Mouse (Mus musculus) kidney, postnatal 0 days (tissue): ENCODE results near the gene Zfp773. TPM values are rescaled to one million over a fixed set of nuclear protein-coding genes. Genes with fewer than 3 reads are reported as not detected.
A peak's percentile ranks its signal among the peaks of the same experiment; 100 is the strongest.

ENCODE experiments used
- ATAC-seq: fragments of 200-750 bp; cut with Nextera tagmentation; replicated peaks from 2 replicates; pipeline ENCODE4 v1.8.0; 2017; ENCODE audit warnings: low read depth, moderate number of reproducible peaks, moderate TSS enrichment, moderate library complexity; ENCODE audit not compliant: low FRiP score
- DNase-seq: peaks from one replicate; pipeline ENCODE4 v3.0.0-alpha.2; 2016; ENCODE audit warnings: low spot score
- H3K27ac ChIP-seq: fragments of 300-500 bp; sonication (generic); 2 replicates; pipeline ENCODE4 v1.5.1; 2014; ENCODE audit warnings: mild to moderate bottlenecking
- H3K27me3 ChIP-seq: fragments of 300-500 bp; sonication (generic); 2 replicates; pipeline ENCODE4 v1.6.1; 2014; ENCODE audit warnings: low read length, mixed read lengths; ENCODE audit not compliant: insufficient read depth
- H3K36me3 ChIP-seq: fragments of 300-500 bp; sonication (generic); 2 replicates; pipeline ENCODE4 v1.6.1; 2014; ENCODE audit warnings: low read length, mixed read lengths; ENCODE audit not compliant: insufficient read depth
- H3K4me1 ChIP-seq: fragments of 300-500 bp; sonication (generic); replicated peaks from 2 replicates; pipeline ENCODE4 v1.6.1; 2014; ENCODE audit warnings: antibody characterized with exemption, low read length, mixed read lengths; ENCODE audit not compliant: insufficient read depth
- H3K4me2 ChIP-seq: fragments of 300-500 bp; sonication (generic); 2 replicates; pipeline ENCODE4 v1.6.1; 2014; ENCODE audit warnings: mild to moderate bottlenecking, low read length, moderate library complexity, mixed read lengths
- H3K4me3 ChIP-seq: fragments of 300-500 bp; sonication (generic); replicated peaks from 2 replicates; pipeline ENCODE4 v1.5.1; 2014; ENCODE audit warnings: low read depth, low read length
- H3K9ac ChIP-seq: fragments of 300-500 bp; sonication (generic); 2 replicates; pipeline ENCODE4 v1.6.1; 2014; ENCODE audit warnings: low read depth, low read length
- H3K9me3 ChIP-seq: fragments of 300-500 bp; sonication (generic); replicated peaks from 2 replicates; pipeline ENCODE4 v1.6.1; 2016; ENCODE audit warnings: low read length, inconsistent platforms, mixed read lengths
- CTCF ChIP-seq: IDR thresholded peaks from 2 replicates; pipeline ENCODE4 v1.5.1; 2016; ENCODE audit warnings: antibody characterized with exemption, low read depth, mild to moderate bottlenecking, moderate library complexity
- WGBS: fragments of 180-500 bp; shearing (Covaris S2); extraction: QIAGEN DNeasy Blood & Tissue Kit; methylation state at CpG from one replicate; pipeline ENCODE4 v1.1.7; 2014; 5-methylcytosine and 5-hydroxymethylcytosine counted together
- polyA plus RNA-seq: library from polyadenylated mRNA; unstranded; fragments of >200 nt; fragmentation: Nextera tagmentation; extraction: Ambion mirVana; gene quantifications from 2 replicates; pipeline ENCODE4 v1.2.1, GENCODE M21; 2015

The Zfp773 gene
- polyA plus RNA-seq, 1 experiment from 2014 or later, result 1.1 TPM

DNA sequence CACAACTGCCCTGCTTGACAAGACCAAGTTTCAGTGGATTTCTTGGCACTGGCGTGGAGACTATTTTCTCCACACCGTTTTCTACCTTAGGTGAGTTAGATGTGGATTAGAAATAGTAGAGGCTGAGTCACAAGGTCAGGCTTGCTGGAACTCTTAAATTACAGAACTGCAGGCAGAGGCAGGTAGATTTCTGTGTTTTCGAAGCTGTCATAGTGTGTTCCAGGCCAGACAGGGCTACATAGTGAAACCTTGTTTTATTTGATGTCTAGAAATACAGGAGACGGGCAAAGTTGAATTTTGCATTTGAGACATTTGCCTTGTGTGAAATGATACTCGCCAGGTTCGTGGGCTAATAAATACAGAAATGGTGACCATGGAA, 15.0 kb downstream of the Zfp773 start:
- Histone ChIP-seq H3K4me3 (peak overlapping the region; percentile 62), H3K9ac (no peak overlapping the region), H3K36me3 (peaks cover 7% of the 10 kb centered on the region; the same call in 1 of the 2 replicates), H3K9me3 (no peaks in the 10 kb centered on the region), H3K27me3 (no peaks in the 10 kb centered on the region), H3K27ac (no peak overlapping the region), H3K4me2 (peak overlapping the region; percentile 68), H3K4me1 (0 out of 2 replicates have a peak, but pooled peaks cover 8% of the 10 kb centered on the region)
- DNase-seq, result no peak
- no peak for TF ChIP-seq CTCF
- no peak for ATAC-seq
- 56% methylated on average over 6 of the region's 6 CpGs for WGBS

DNA sequence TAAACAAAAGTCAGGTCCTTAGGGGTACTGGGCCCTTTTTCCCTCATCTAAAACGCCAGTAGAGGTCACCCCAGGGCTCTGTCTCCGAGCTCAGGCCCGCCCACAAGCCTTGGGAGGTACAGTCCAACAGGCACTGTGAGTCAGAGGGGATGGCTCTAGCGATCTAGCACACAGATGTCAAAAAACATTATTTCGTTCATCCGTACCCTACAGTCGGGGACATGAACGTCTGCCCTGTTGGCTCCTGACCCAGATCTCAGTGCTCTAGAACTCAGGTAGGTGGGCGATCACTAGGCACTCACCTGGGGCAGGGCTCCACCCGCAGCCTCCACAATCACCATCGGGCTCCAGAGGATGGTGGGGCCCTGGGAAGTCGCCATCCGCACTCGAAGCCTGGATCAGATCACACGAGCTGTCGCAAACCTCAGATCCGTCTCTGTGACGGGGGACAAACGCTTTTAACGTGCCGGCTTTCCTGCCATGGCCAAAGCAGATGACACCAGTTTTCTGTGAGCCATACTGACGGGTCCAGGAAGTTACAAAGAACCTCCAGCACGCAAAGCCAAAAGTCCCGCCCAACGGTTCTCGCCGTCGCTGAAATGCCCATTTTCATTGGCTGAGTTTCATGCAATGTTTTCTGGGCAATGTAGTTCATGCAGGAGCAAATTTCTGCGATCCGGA, 15.5 kb downstream of the Zfp773 start, which contains the start of gene Zfp954:
TSS of gene Zfp954 (minus strand) at position 568 of the 681 bp plus-strand sequence.
- peak within 1 kb of the TSS; percentile 62 for H3K4me3 ChIP-seq
- peak; percentile 56 for TF ChIP-seq CTCF
- no peak within 1 kb of the TSS for H3K27ac ChIP-seq
- H3K4me2 ChIP-seq, result peak within 1 kb of the TSS; percentile 68
- no peaks in the 10 kb centered on the region for H3K9me3 ChIP-seq
- DNase-seq, result peak; percentile 93
- peaks cover 12% of the 10 kb centered on the region; the same call in 1 of the 2 replicates for H3K36me3 ChIP-seq
- no peaks in the 10 kb centered on the region for H3K27me3 ChIP-seq
- ATAC-seq, result peak; percentile 95
- under 1% methylated on average over 30 of the region's 30 CpGs for WGBS
- H3K9ac ChIP-seq, result peak within 1 kb of the TSS; percentile 59
- H3K4me1 ChIP-seq, result 0 out of 2 replicates have a peak, but pooled peaks cover 8% of the 10 kb centered on the region

DNA sequence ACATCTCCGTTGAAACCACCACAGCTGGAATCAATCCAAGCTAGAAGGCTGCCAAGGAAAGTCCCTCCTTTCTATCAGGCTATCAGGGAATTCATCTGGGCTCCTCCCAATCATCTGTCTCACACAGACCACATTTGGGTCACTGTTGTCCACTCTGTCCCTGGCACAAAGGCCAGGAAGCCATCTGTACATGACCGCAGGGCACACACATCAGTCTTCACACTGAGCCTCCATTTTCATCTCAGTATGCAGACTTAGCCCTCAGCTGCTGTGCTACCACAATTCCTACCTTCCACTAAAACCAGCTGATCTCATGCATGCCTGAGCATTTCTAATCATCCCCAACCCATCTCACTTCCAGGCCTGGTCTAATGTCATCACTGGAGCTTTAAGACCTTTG, 18.1 kb downstream of the Zfp773 start:
- TF ChIP-seq CTCF, result no peak
- ATAC-seq (no peak), DNase-seq (no peak)
- no peak overlapping the region for H3K9ac ChIP-seq
- 0 out of 2 replicates have a peak, but pooled peaks cover 8% of the 10 kb centered on the region for H3K4me1 ChIP-seq
- no peak overlapping the region for H3K4me3 ChIP-seq
- H3K27ac ChIP-seq, result no peak overlapping the region
- peaks cover 29% of the 10 kb centered on the region for H3K36me3 ChIP-seq
- H3K9me3 ChIP-seq, result no peaks in the 10 kb centered on the region
- H3K27me3 ChIP-seq, result no peaks in the 10 kb centered on the region
- no peak overlapping the region for H3K4me2 ChIP-seq
- 90% methylated on average over 2 of the region's 2 CpGs for WGBS

GRCm38 (mm10) chr7:7108501-7108900, 28.1 kb downstream of the Zfp773 start:
- Histone ChIP-seq H3K9ac (no peak overlapping the region), H3K4me3 (no peak overlapping the region), H3K27ac (no peak overlapping the region), H3K4me1 (no peaks in the 10 kb centered on the region), H3K36me3 (no peaks in the 10 kb centered on the region), H3K9me3 (no peaks in the 10 kb centered on the region), H3K4me2 (no peak overlapping the region), H3K27me3 (no peaks in the 10 kb centered on the region)
- no peak for ATAC-seq
- WGBS, result 95% methylated on average over 7 of the region's 7 CpGs
- DNase-seq, result no peak
- TF ChIP-seq CTCF, result no peak

Other genes with a start within 250 kb of the Zfp773 start
- gene Aurkc, start 141.5 kb downstream of the Zfp773 start, polyA plus RNA-seq, result not detected in 2 replicates
- gene Zfp954, start 15.3 kb downstream of the Zfp773 start, polyA plus RNA-seq, result 9.8 and 12.4 TPM in 2 replicates
- gene Zfp418, start 34.6 kb upstream of the Zfp773 start, polyA plus RNA-seq, result 1.8 and 2.0 TPM in 2 replicates
- 5.0 and 5.4 TPM in 2 replicates for gene Zfp772, start 73.2 kb upstream of the Zfp773 start, polyA plus RNA-seq
- 0.42 and 0.51 TPM in 2 replicates for gene Vmn2r29, start 110.6 kb upstream of the Zfp773 start, polyA plus RNA-seq
- 2.2 and 3.3 TPM in 2 replicates for gene Gm45844, start 141.5 kb upstream of the Zfp773 start, polyA plus RNA-seq
- 45.2 and 50.3 TPM in 2 replicates for gene Clcn4, start 164.1 kb upstream of the Zfp773 start, polyA plus RNA-seq
- not detected in 2 replicates for gene Vmn2r30, start 200.9 kb upstream of the Zfp773 start, polyA plus RNA-seq
- gene Gm45783, start 237.8 kb upstream of the Zfp773 start, polyA plus RNA-seq, result not detected in 2 replicates